Comparison of ENCODE assay signal across 10 mouse cellular contexts in the genomic region with DNA sequence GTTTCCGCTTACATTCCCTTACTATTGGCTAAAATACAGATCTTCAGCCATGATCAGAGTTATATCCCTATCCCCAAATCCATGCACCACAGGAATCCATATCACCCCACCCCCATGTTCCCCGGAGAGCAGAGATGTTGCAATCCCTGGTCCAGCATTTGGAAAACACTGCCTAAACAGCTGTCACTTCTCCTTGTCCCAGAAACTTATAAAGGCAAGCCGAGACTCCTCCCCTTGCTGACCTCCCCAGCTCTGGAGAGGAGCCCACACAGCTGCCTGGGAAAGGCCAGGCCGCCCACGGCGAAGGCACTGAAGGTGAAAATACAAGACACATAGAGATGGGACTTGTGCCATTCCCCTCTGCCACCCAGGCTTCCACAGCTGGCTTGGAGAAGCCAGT. TPM values are rescaled to one million over a fixed set of nuclear protein-coding genes. Genes with fewer than 3 reads are reported as not detected.
DNase-seq lines count a peak whose midpoint lies in the region; ATAC-seq and TF ChIP-seq lines count a peak whose summit lies in the region.
"Had no signal": no experiment of that assay in that cellular context is flagged by ENCODE, and none has a peak within 500 bp of the region (broad histone marks: within the 10 kb centered on the region; RNA-seq: fewer than 3 reads in every experiment).

No protein-coding gene starts in this region.

- H3K27me3 ChIP-seq in liver, embryonic 11.5 days (replicated peaks; ENCODE audit: control insufficient read depth, insufficient read depth, low read length), result no peaks in the 10 kb centered on the region
- no peaks in the 10 kb centered on the region for H3K27me3 ChIP-seq in kidney, adult 2 months (replicated peaks; ENCODE audit: control insufficient read depth, insufficient read depth, low read length)
- no peaks in the 10 kb centered on the region for H3K27me3 ChIP-seq in forebrain, embryonic 13.5 days
- H3K27me3 ChIP-seq: embryonic facial prominence, embryonic 15.5 days had no signal

- no peaks in the 10 kb centered on the region for H3K36me3 ChIP-seq in liver, embryonic 11.5 days (ENCODE audit: control insufficient read depth, insufficient read depth, low read length)
- no peaks in the 10 kb centered on the region for H3K36me3 ChIP-seq in kidney, adult 2 months (ENCODE audit: control insufficient read depth, insufficient read depth, low read length)
- H3K36me3 ChIP-seq in forebrain, embryonic 13.5 days (ENCODE audit: poor library complexity, severe bottlenecking), result peaks cover 68% of the 10 kb centered on the region

- H3K4me2 ChIP-seq in liver, embryonic 11.5 days, result no peak overlapping the region
- H3K4me2 ChIP-seq in forebrain, embryonic 13.5 days, result no peak overlapping the region
- H3K4me2 ChIP-seq: embryonic facial prominence, embryonic 15.5 days had no signal

- H3K27ac ChIP-seq in liver, embryonic 11.5 days (ENCODE audit: low read depth, low read length), result no peak overlapping the region
- peak overlapping the region; percentile 47 for H3K27ac ChIP-seq in kidney, adult 2 months (ENCODE audit: insufficient read depth, low read depth, low read length)
- H3K27ac ChIP-seq in forebrain, embryonic 13.5 days, result no peak overlapping the region
- H3K27ac ChIP-seq: embryonic facial prominence, embryonic 15.5 days had no signal

- no peaks in the 10 kb centered on the region for H3K9me3 ChIP-seq in liver, embryonic 11.5 days (ENCODE audit: control insufficient read depth, low read length)
- no peaks in the 10 kb centered on the region for H3K9me3 ChIP-seq in forebrain, embryonic 13.5 days (replicated peaks)
- H3K9me3 ChIP-seq: embryonic facial prominence, embryonic 15.5 days had no signal

- WGBS in liver, embryonic 11.5 days, result 83% methylated on average over 6 of the region's 6 CpGs
- WGBS in kidney, adult 2 months, result 34% methylated on average over 6 of the region's 6 CpGs
- 92% methylated on average over 6 of the region's 6 CpGs for WGBS in forebrain, embryonic 13.5 days

- H3K9ac ChIP-seq in liver, embryonic 11.5 days (ENCODE audit: low read depth, low read length), result no peak overlapping the region
- no peak overlapping the region for H3K9ac ChIP-seq in forebrain, embryonic 13.5 days
- H3K9ac ChIP-seq: embryonic facial prominence, embryonic 15.5 days had no signal

- TF ChIP-seq POLR2A in kidney, adult 2 months (IDR thresholded peaks at IDR 0.05; ENCODE audit: low read depth, low read length), result no peak

- DNase-seq in liver, result peak; percentile 23
- no peak for DNase-seq in liver, embryonic 11.5 days (ENCODE audit: low spot score)
- peak; percentile 88 for DNase-seq in gastrocnemius, postnatal 25 days
- DNase-seq in kidney, adult 2 months, result peak; percentile 91
- peak; percentile 82 to 93 for DNase-seq in lung, postnatal 4 days
- DNase-seq in cerebellum, adult 11 months, result no peak
- DNase-seq in thymus, postnatal 36 days, result no peak

- no peaks in the 10 kb centered on the region for H3K4me1 ChIP-seq in liver, embryonic 11.5 days (replicated peaks; ENCODE audit: control insufficient read depth, insufficient read depth, low read length)
- H3K4me1 ChIP-seq in kidney, adult 2 months (ENCODE audit: control insufficient read depth, insufficient read depth, low read length), result peaks cover 59% of the 10 kb centered on the region
- peaks cover 38% of the 10 kb centered on the region for H3K4me1 ChIP-seq in forebrain, embryonic 13.5 days

- no peak overlapping the region for H3K4me3 ChIP-seq in liver, embryonic 11.5 days (ENCODE audit: low read depth, low read length)
- H3K4me3 ChIP-seq in kidney, adult 2 months (ENCODE audit: insufficient read depth, low read depth, low read length), result no peak overlapping the region
- H3K4me3 ChIP-seq in forebrain, embryonic 13.5 days, result no peak overlapping the region
- H3K4me3 ChIP-seq: embryonic facial prominence, embryonic 15.5 days had no signal

- no peak for ATAC-seq in liver, embryonic 11.5 days (replicated peaks; ENCODE audit: low FRiP score)
- ATAC-seq in forebrain, embryonic 13.5 days, result no peak

- TF ChIP-seq CTCF in kidney, adult 2 months (conservative IDR thresholded peaks at IDR 0.05; ENCODE audit: insufficient read depth, insufficient read length, low read depth, low read length), result no peak

RNA-seq across cellular contexts. Expression of a gene that starts 14.4 kb away (rescaled TPM):
- 3.8 and 4.9 TPM in 2 replicates for polyA plus RNA-seq in liver, embryonic 11.5 days (2014; fragmentation: Nextera tagmentation; extraction: Ambion mirVana)
- 1 to 10 TPM; 6.2 to 6.7 TPM for total RNA-seq in gastrocnemius, postnatal 25 days (2021)
- 10.6 and 11.3 TPM in 2 replicates for polyA plus RNA-seq in kidney, adult 2 months (2012; rRNA removed)
- 16.9 and 20.0 TPM in 2 replicates for polyA plus RNA-seq in forebrain, embryonic 13.5 days (2015; fragmentation: Nextera tagmentation; extraction: Ambion mirVana)

RNA-seq across cellular contexts. Expression of a gene that starts 26.3 kb away (rescaled TPM):
- 0.81 and 1.2 TPM in 2 replicates for polyA plus RNA-seq in liver, embryonic 11.5 days (2014; fragmentation: Nextera tagmentation; extraction: Ambion mirVana)
- under 1 TPM; 0.74 to 0.88 TPM for total RNA-seq in gastrocnemius, postnatal 25 days (2021)
- polyA plus RNA-seq in kidney, adult 2 months (2012; rRNA removed), result 3.8 and 7.4 TPM in 2 replicates
- 0.30 and 0.48 TPM in 2 replicates for polyA plus RNA-seq in forebrain, embryonic 13.5 days (2015; fragmentation: Nextera tagmentation; extraction: Ambion mirVana)

RNA-seq across cellular contexts. Expression of a gene that starts 58.7 kb away (rescaled TPM):
- 44.8 and 47.7 TPM in 2 replicates for polyA plus RNA-seq in liver, embryonic 11.5 days (2014; fragmentation: Nextera tagmentation; extraction: Ambion mirVana)
- total RNA-seq in gastrocnemius, postnatal 25 days (2021), result 1 to 10 TPM; 2.5 to 3.9 TPM
- 0.45 and 1.4 TPM in 2 replicates for polyA plus RNA-seq in kidney, adult 2 months (2012; rRNA removed)
- 12.4 and 13.4 TPM in 2 replicates for polyA plus RNA-seq in forebrain, embryonic 13.5 days (2015; fragmentation: Nextera tagmentation; extraction: Ambion mirVana)

RNA-seq across cellular contexts. Expression of a gene that starts 59.2 kb away (rescaled TPM):
- not detected in 2 replicates for polyA plus RNA-seq in liver, embryonic 11.5 days (2014; fragmentation: Nextera tagmentation; extraction: Ambion mirVana)
- total RNA-seq in gastrocnemius, postnatal 25 days (2021), result not detected
- not detected in 2 replicates for polyA plus RNA-seq in kidney, adult 2 months (2012; rRNA removed)
- polyA plus RNA-seq in forebrain, embryonic 13.5 days (2015; fragmentation: Nextera tagmentation; extraction: Ambion mirVana), result not detected in 2 replicates
- total RNA-seq: ES-E14 had no signal
- polyA plus RNA-seq: embryonic facial prominence, embryonic 15.5 days had no signal

Comparison
In these comparisons a context has a peak if more than half of its experiments do, and no peak if none do; other contexts are left out.
1. DNase-seq: peak in liver (single experiment), gastrocnemius, postnatal 25 days (single experiment), kidney, adult 2 months (single experiment) and lung, postnatal 4 days (2 of 2); none in liver, embryonic 11.5 days (single experiment), cerebellum, adult 11 months (single experiment) and thymus, postnatal 36 days (0 of 2).